ENCODE assay signal across 24 mouse cellular contexts in the genomic region with DNA sequence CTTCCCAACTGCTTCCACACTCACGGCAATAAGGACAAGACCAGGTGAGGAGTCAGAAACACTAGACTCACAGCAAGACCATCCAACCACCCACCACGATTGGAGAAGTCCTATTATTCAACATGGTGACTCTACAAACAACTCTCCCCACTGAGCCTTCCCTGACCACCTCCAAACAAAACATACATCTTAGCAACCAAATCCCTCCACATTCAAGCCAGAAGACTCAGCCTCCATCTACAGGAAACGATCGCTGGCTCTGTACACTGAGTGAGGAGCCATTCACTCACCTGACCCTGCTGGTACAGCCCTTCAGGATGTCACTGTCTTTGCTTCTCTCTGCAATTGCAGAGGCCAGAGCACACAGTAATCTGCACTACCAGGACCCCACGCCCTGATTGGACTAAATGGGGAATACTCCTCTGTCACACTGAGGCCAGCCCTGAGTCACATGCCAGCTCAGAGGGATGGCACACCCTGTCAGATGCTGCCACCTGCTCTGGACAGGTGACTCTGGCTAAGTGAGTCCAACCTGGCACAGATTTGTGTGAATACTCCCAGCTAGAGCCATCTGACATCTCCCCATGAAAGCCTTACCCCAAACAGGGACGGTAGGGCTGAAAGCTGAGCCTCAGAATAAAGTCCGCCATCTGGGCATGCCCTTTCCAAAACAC. TPM values are rescaled to one million over a fixed set of nuclear protein-coding genes. Genes with fewer than 3 reads are reported as not detected.
DNase-seq lines count a peak whose midpoint lies in the region; ATAC-seq lines count a peak whose summit lies in the region.
"Had no signal": no experiment of that assay in that cellular context is flagged by ENCODE, and none has a peak within 500 bp of the region (broad histone marks: within the 10 kb centered on the region; RNA-seq: fewer than 3 reads in every experiment).

No protein-coding gene starts in this region.

- intact Hi-C loops in heart, postnatal 14 days (cut with DNase I), result no loop called here

- DNase-seq in heart, adult 11 months, result peak; percentile 62
- no peak for DNase-seq in heart, postnatal 14 days
- peak; percentile 7 for DNase-seq in neural tube, embryonic 10.5 days (ENCODE audit: extremely low spot score, low spot score)
- DNase-seq in cerebellum, postnatal 14 days, result peak; percentile 90 to 93
- DNase-seq in ovary, postnatal 14 days (ENCODE audit: low spot score), result no peak
- no peak for DNase-seq in right cerebral cortex, postnatal 36 days (ENCODE audit: low spot score in 2 of 2)
- DNase-seq: adrenal gland, postnatal 10 days; embryo, embryonic 11 days; gastrocnemius, adult 2 months; kidney, adult 18-20 months; right cerebral cortex, postnatal 25 days; thymus, adult 18-20 months; thymus, postnatal 4 days had no signal

- no peaks in the 10 kb centered on the region for H3K27me3 ChIP-seq in neural tube, embryonic 15.5 days (replicated peaks)
- H3K27me3 ChIP-seq: forebrain, embryonic 13.5 days; limb, embryonic 12.5 days had no signal

- no peaks in the 10 kb centered on the region for H3K36me3 ChIP-seq in neural tube, embryonic 15.5 days
- H3K36me3 ChIP-seq: hindbrain, embryonic 10.5 days; limb, embryonic 12.5 days; midbrain, embryonic 10.5 days had no signal

- whole genome bisulfite sequencing in neural tube, embryonic 15.5 days, result 90% methylated on average over 7 of the region's 7 CpGs

- no peaks in the 10 kb centered on the region for H3K4me1 ChIP-seq in neural tube, embryonic 15.5 days
- H3K4me1 ChIP-seq: forebrain, embryonic 13.5 days had no signal

- H3K9me3 ChIP-seq in neural tube, embryonic 15.5 days (replicated peaks), result no peaks in the 10 kb centered on the region
- H3K9me3 ChIP-seq: forebrain, embryonic 13.5 days; hindbrain, embryonic 10.5 days; limb, embryonic 12.5 days; midbrain, embryonic 10.5 days had no signal

- ATAC-seq in neural tube, embryonic 15.5 days (ENCODE audit: low FRiP score), result no peak
- ATAC-seq: forebrain, embryonic 13.5 days; liver, postnatal 0 days; lung, postnatal 0 days had no signal

- no peak overlapping the region for H3K9ac ChIP-seq in neural tube, embryonic 15.5 days (replicated peaks)
- H3K9ac ChIP-seq: forebrain, embryonic 13.5 days; limb, embryonic 12.5 days; liver, postnatal 0 days had no signal

- no peak overlapping the region for H3K4me2 ChIP-seq in neural tube, embryonic 15.5 days
- H3K4me2 ChIP-seq: forebrain, embryonic 13.5 days; limb, embryonic 12.5 days; liver, embryonic 11.5 days had no signal

- H3K27ac ChIP-seq in neural tube, embryonic 15.5 days (replicated peaks), result no peak overlapping the region
- H3K27ac ChIP-seq: forebrain, embryonic 13.5 days; gastrocnemius, adult 2 months; hindbrain, embryonic 10.5 days; limb, embryonic 12.5 days; midbrain, embryonic 10.5 days had no signal

- no peak overlapping the region for H3K4me3 ChIP-seq in neural tube, embryonic 15.5 days (replicated peaks)
- H3K4me3 ChIP-seq: forebrain, embryonic 13.5 days; gastrocnemius, adult 2 months; hindbrain, embryonic 10.5 days; limb, embryonic 12.5 days; midbrain, embryonic 10.5 days had no signal

RNA-seq across cellular contexts. Expression of gene Il16, which starts 10.3 kb away (rescaled TPM):
- 10 to 100 TPM in 1 of 2 experiments, 1 to 10 TPM in 1; 8.0 to 10.6 TPM for total RNA-seq in heart, postnatal 14 days (2021)
- 1.4 and 8.5 TPM in 2 replicates for polyA plus RNA-seq in neural tube, embryonic 15.5 days (2015; fragmentation: Nextera tagmentation; extraction: Ambion mirVana)

RNA-seq across cellular contexts. Expression of gene Cfap161, which starts 59.4 kb away (rescaled TPM):
- under 1 TPM in 1 of 2 experiments, not detected in 1; 0.22 TPM for total RNA-seq in heart, postnatal 14 days (2021)
- 0.67 and 1.6 TPM in 2 replicates for polyA plus RNA-seq in neural tube, embryonic 15.5 days (2015; fragmentation: Nextera tagmentation; extraction: Ambion mirVana)
- total RNA-seq: gastrocnemius, adult 2 months; gastrocnemius, postnatal 4 days had no signal
- polyA plus RNA-seq: large intestine, adult 2 months; liver, embryonic 11.5 days; liver, postnatal 0 days; stomach, embryonic 16.5 days had no signal

Comparison
In these comparisons a context has a peak if more than half of its experiments do, and no peak if none do; other contexts are left out.
1. DNase-seq: peak in heart, adult 11 months (single experiment), neural tube, embryonic 10.5 days (single experiment) and cerebellum, postnatal 14 days (2 of 2); none in heart, postnatal 14 days (0 of 2), ovary, postnatal 14 days (single experiment) and right cerebral cortex, postnatal 36 days (0 of 2).